Mouse (Mus musculus) MEL (cell line): ENCODE data around the gene 1600002K03Rik. TPM values are rescaled to one million over a fixed set of nuclear protein-coding genes. Genes with fewer than 3 reads are reported as not detected.

Source experiments
- DNase-seq: peaks from one replicate; pipeline ENCODE4 v3.0.0; 2011; ENCODE audit warnings: low read depth, low spot score
- H3K27ac ChIP-seq: 2 replicates; pipeline ENCODE4 v1.5.1; 2012; ENCODE audit warnings: low read depth, mild to moderate bottlenecking, control low read depth, low read length, moderate library complexity; ENCODE audit not compliant: control insufficient read depth
- H3K27me3 ChIP-seq, 2 experiments: fragments of 150-350 bp in 1 of 2; sonication (generic) in 1 of 2; 2 replicates each; pipeline ENCODE4 v1.6.1; 2012; ENCODE audit warnings: low read length in 2 of 2, mild to moderate bottlenecking in 2 of 2, improper control_type of control experiment in 1 of 2, moderate library complexity in 1 of 2; ENCODE audit not compliant: insufficient read depth in 2 of 2, control insufficient read depth in 1 of 2
- H3K36me3 ChIP-seq, 2 experiments: 2 replicates each; pipeline ENCODE4 v1.6.1; 2012 to 2014; ENCODE audit warnings: low read length in 2 of 2, improper control_type of control experiment in 1 of 2, inconsistent platforms in 1 of 2, mild to moderate bottlenecking in 1 of 2; ENCODE audit not compliant: insufficient read depth in 2 of 2, control insufficient read depth in 1 of 2
- H3K4me1 ChIP-seq, 2 experiments: fragments of 150-350 bp in 1 of 2; sonication (generic) in 1 of 2; 2 replicates each; pipeline ENCODE4 v1.6.1; 2012; ENCODE audit warnings: low read length in 2 of 2, improper control_type of control experiment in 1 of 2, mild to moderate bottlenecking in 1 of 2; ENCODE audit not compliant: insufficient read depth in 2 of 2, control insufficient read depth in 1 of 2
- H3K4me3 ChIP-seq, 2 experiments: fragments of 150-350 bp in 1 of 2; sonication (generic) in 1 of 2; 2 replicates each; pipeline ENCODE4 v1.5.1; 2012; ENCODE audit warnings: low read depth in 2 of 2, low read length in 2 of 2, mild to moderate bottlenecking in 2 of 2, moderate library complexity in 2 of 2, control low read depth in 1 of 2, improper control_type of control experiment in 1 of 2; ENCODE audit not compliant: control insufficient read depth in 1 of 2, insufficient read depth in 1 of 2
- H3K79me2 ChIP-seq: 2 replicates; pipeline ENCODE4 v1.6.1; 2012; ENCODE audit warnings: mild to moderate bottlenecking, low read length, moderate library complexity; ENCODE audit not compliant: control insufficient read depth, poor library complexity, insufficient read depth
- H3K9ac ChIP-seq: 2 replicates; pipeline ENCODE4 v1.6.1; 2012; ENCODE audit warnings: low read depth, mild to moderate bottlenecking, control low read depth, low read length, moderate library complexity; ENCODE audit not compliant: control insufficient read depth, poor library complexity, severe bottlenecking
- H3K9me3 ChIP-seq: fragments of 150-350 bp; sonication (generic); replicated peaks from 2 replicates; pipeline ENCODE4 v1.6.1; 2012; ENCODE audit warnings: mild to moderate bottlenecking, low read length, improper control_type of control experiment, moderate library complexity; ENCODE audit not compliant: insufficient read depth
- BHLHE40 ChIP-seq: IDR thresholded peaks from 2 replicates; pipeline ENCODE4 v1.6.1; 2012; ENCODE audit warnings: low read depth, mild to moderate bottlenecking, inconsistent platforms, low read length, improper control_type of control experiment, borderline replicate concordance
- CHD1 ChIP-seq: IDR thresholded peaks from 2 replicates; pipeline ENCODE4 v1.6.1; 2012; ENCODE audit warnings: low read depth, mild to moderate bottlenecking, inconsistent platforms, low read length, improper control_type of control experiment
- CHD2 ChIP-seq: IDR thresholded peaks from 2 replicates; pipeline ENCODE4 v1.6.1; 2011; ENCODE audit warnings: low read length, improper control_type of control experiment
- CTCF ChIP-seq, 3 experiments: IDR thresholded peaks in 2 of 3; conservative IDR thresholded peaks in 1 of 3; 2 replicates each; pipeline ENCODE4 v1.5.1; 2011 to 2012; ENCODE audit warnings: low read length in 3 of 3, low read depth in 2 of 3, mild to moderate bottlenecking in 2 of 3, improper control_type of control experiment in 1 of 3, inconsistent platforms in 1 of 3, mixed read lengths in 1 of 3, moderate library complexity in 1 of 3; ENCODE audit not compliant: control insufficient read depth in 1 of 3, insufficient read depth in 1 of 3, poor library complexity in 1 of 3, severe bottlenecking in 1 of 3
- E2F4 ChIP-seq: IDR thresholded peaks from 2 replicates; pipeline ENCODE4 v1.6.1; 2011; ENCODE audit warnings: low read depth, low read length, improper control_type of control experiment, borderline replicate concordance
- ELF1 ChIP-seq: IDR thresholded peaks from 2 replicates; pipeline ENCODE4 v1.6.1; 2014; ENCODE audit warnings: low read depth, mild to moderate bottlenecking, inconsistent platforms, low read length, improper control_type of control experiment, moderate library complexity
- EP300 ChIP-seq, 2 experiments: IDR thresholded peaks; 2 replicates each; pipeline ENCODE4 v1.6.1; 2011; ENCODE audit warnings: improper control_type of control experiment in 2 of 2, low read length in 2 of 2, low read depth in 1 of 2, mild to moderate bottlenecking in 1 of 2
- ETS1 ChIP-seq: IDR thresholded peaks from 2 replicates; pipeline ENCODE4 v1.6.1; 2012; ENCODE audit warnings: low read depth, mild to moderate bottlenecking, inconsistent platforms, low read length, improper control_type of control experiment, moderate library complexity
- GABPA ChIP-seq: IDR thresholded peaks from 2 replicates; pipeline ENCODE4 v1.6.1; 2012; ENCODE audit warnings: low read depth, mild to moderate bottlenecking, inconsistent platforms, low read length, improper control_type of control experiment, moderate library complexity
- JUND ChIP-seq: IDR thresholded peaks from 2 replicates; pipeline ENCODE4 v1.6.1; 2011; ENCODE audit warnings: low read depth, mild to moderate bottlenecking, improper control_type of control experiment, low read length
- MAFK ChIP-seq: IDR thresholded peaks from 2 replicates; pipeline ENCODE4 v1.6.1; 2011; ENCODE audit warnings: low read depth, mild to moderate bottlenecking, low read length, improper control_type of control experiment, borderline replicate concordance
- MAX ChIP-seq: IDR thresholded peaks from 2 replicates; pipeline ENCODE4 v1.6.1; 2011; ENCODE audit warnings: low read length, improper control_type of control experiment
- MAZ ChIP-seq: IDR thresholded peaks from 2 replicates; pipeline ENCODE4 v1.6.1; 2012; ENCODE audit warnings: low read depth, mild to moderate bottlenecking, inconsistent platforms, low read length, improper control_type of control experiment
- MEF2A ChIP-seq: IDR thresholded peaks from 2 replicates; pipeline ENCODE4 v1.6.1; 2014; ENCODE audit warnings: low read depth, mild to moderate bottlenecking, inconsistent platforms, low read length, improper control_type of control experiment; ENCODE audit not compliant: poor library complexity, insufficient replicate concordance, severe bottlenecking; ENCODE audit errors: extremely low read depth
- MXI1 ChIP-seq: IDR thresholded peaks from 2 replicates; pipeline ENCODE4 v1.6.1; 2011; ENCODE audit warnings: mild to moderate bottlenecking, low read depth, low read length, improper control_type of control experiment
- MYB ChIP-seq: IDR thresholded peaks from 2 replicates; pipeline ENCODE4 v1.6.1; 2011; ENCODE audit warnings: mild to moderate bottlenecking, low read depth, low read length, improper control_type of control experiment
- NELFE ChIP-seq: IDR thresholded peaks from 2 replicates; pipeline ENCODE4 v1.6.1; 2011; ENCODE audit warnings: low read depth, low read length, improper control_type of control experiment
- NRF1 ChIP-seq: IDR thresholded peaks from 2 replicates; pipeline ENCODE4 v1.6.1; 2014; ENCODE audit warnings: low read depth, mild to moderate bottlenecking, inconsistent platforms, low read length, improper control_type of control experiment, moderate library complexity; ENCODE audit not compliant: poor library complexity, insufficient read depth, severe bottlenecking
- POLR2AphosphoS2 ChIP-seq: IDR thresholded peaks from 2 replicates; pipeline ENCODE4 v1.6.1; 2011; ENCODE audit warnings: low read length, improper control_type of control experiment
- RAD21 ChIP-seq: IDR thresholded peaks from 2 replicates; pipeline ENCODE4 v1.6.1; 2011; ENCODE audit warnings: mild to moderate bottlenecking, low read depth, low read length, improper control_type of control experiment
- TAL1 ChIP-seq: IDR thresholded peaks from 2 replicates; pipeline ENCODE4 v1.6.1; 2012; ENCODE audit warnings: mild to moderate bottlenecking, inconsistent platforms, low read length, moderate library complexity, mixed read lengths
- TBP ChIP-seq: IDR thresholded peaks from 2 replicates; pipeline ENCODE4 v1.8.0; 2011; ENCODE audit warnings: low read depth, low read length, improper control_type of control experiment
- TCF12 ChIP-seq: IDR thresholded peaks from 2 replicates; pipeline ENCODE4 v1.6.1; 2014; ENCODE audit warnings: low read depth, mild to moderate bottlenecking, inconsistent platforms, low read length, improper control_type of control experiment, moderate library complexity
- UBTF ChIP-seq: IDR thresholded peaks from 2 replicates; pipeline ENCODE4 v1.6.1; 2012; ENCODE audit warnings: low read depth, mild to moderate bottlenecking, inconsistent platforms, low read length, improper control_type of control experiment, moderate library complexity, borderline replicate concordance; ENCODE audit not compliant: insufficient read depth
- USF1 ChIP-seq: IDR thresholded peaks from 2 replicates; pipeline ENCODE4 v1.6.1; 2014; ENCODE audit warnings: low read depth, mild to moderate bottlenecking, inconsistent platforms, low read length, improper control_type of control experiment, moderate library complexity
- USF2 ChIP-seq, 2 experiments: IDR thresholded peaks; 2 replicates each; pipeline ENCODE4 v1.6.1; 2011 to 2012; ENCODE audit warnings: improper control_type of control experiment in 2 of 2, low read length in 2 of 2, borderline replicate concordance in 1 of 2, inconsistent platforms in 1 of 2, low read depth in 1 of 2, mild to moderate bottlenecking in 1 of 2; ENCODE audit not compliant: insufficient read depth in 1 of 2
- ZC3H11A ChIP-seq: IDR thresholded peaks from 2 replicates; pipeline ENCODE4 v1.6.1; 2012; ENCODE audit warnings: low read depth, mild to moderate bottlenecking, inconsistent platforms, low read length, improper control_type of control experiment
- ZKSCAN1 ChIP-seq: IDR thresholded peaks from 2 replicates; pipeline ENCODE4 v1.6.1; 2012; ENCODE audit warnings: low read depth, mild to moderate bottlenecking, inconsistent platforms, low read length, improper control_type of control experiment, moderate library complexity
- ZNF384 ChIP-seq: IDR thresholded peaks from 2 replicates; pipeline ENCODE4 v1.6.1; 2012; ENCODE audit warnings: low read depth, mild to moderate bottlenecking, inconsistent platforms, low read length, improper control_type of control experiment
- polyA plus RNA-seq, 2 experiments: library from polyadenylated mRNA; stranded (reverse) in 1 of 2; unstranded in 1 of 2; fragments of >175 nt in 1 of 2; fragments of >200 nt in 1 of 2; gene quantifications; 2 replicates each; pipeline versions ENCODE4 v1.2.1 to v1.2.4; 2012; ENCODE audit warnings: low replicate concordance in 2 of 2, low read depth in 1 of 2; ENCODE audit not compliant: insufficient read length in 2 of 2, insufficient read depth in 1 of 2, missing spikeins in 1 of 2
- total RNA-seq: library from RNA; depleted of rRNA; stranded (reverse); fragments of 300-350 nt; gene quantifications from 2 replicates; pipeline ENCODE4 v1.2.3, GENCODE M21; 2012

1600002K03Rik gene
- total and polyA plus RNA-seq, 3 experiments, result 11.4 to 16.9 TPM; not detected in 1

GRCm38 (mm10) chr10:80140666-80141035 is 32.1 kb upstream of the 1600002K03Rik start, which contains the start of gene Cbarp:
Gene Cbarp (minus strand): TSS chr10:80140835.
- no peaks in the 10 kb centered on the region for H3K9me3 ChIP-seq
- H3K9ac ChIP-seq, result peak within 1 kb of the TSS; percentile 89
- TF ChIP-seq ELF1, result no peak
- 0 out of 2 replicates have a peak, but pooled peaks have one; percentile 32 for TF ChIP-seq ETS1
- no peak for TF ChIP-seq GABPA
- no peak; a peak in 1 of 4 replicates for TF ChIP-seq EP300 (IDR thresholded peaks at IDR 0.05; ENCODE audit: low read depth in 1 of 2, low read length in 2 of 2)
- DNase-seq, result peak; percentile 76
- peaks cover 0 to 30% of the 10 kb centered on the region in 2 experiments; a peak in 3 of 4 replicates for H3K4me1 ChIP-seq
- peaks cover 0 to 10% of the 10 kb centered on the region in 2 experiments; a peak in 2 of 4 replicates for H3K36me3 ChIP-seq
- peak within 1 kb of the TSS; percentile 96 for H3K27ac ChIP-seq
- H3K79me2 ChIP-seq, result peaks cover 29% of the 10 kb centered on the region
- H3K4me3 ChIP-seq, result peak within 1 kb of the TSS; percentile 77 to 80
- H3K27me3 ChIP-seq, result no peaks in the 10 kb centered on the region

DNA sequence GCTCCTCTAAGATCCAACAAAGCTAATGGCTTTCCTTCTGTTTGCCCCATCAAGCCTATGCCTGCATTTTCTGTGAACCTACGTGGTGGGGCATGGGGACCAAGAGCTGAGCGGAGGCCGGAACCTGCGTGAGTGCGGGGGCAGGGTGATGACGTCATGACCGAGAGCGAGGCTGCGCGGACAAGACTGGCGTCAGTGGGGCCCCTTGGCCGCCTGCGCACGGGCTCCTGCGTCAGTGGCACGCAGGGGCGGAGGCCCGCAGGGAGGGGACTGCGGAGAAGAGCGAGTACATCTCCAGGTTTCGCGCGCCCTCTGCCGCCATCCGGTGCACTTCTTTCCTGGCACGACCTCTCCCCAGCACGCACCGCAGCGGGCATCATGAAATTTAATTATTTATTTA is 31.5 kb upstream of the 1600002K03Rik start:
- H3K36me3 ChIP-seq, result peaks cover 0 to 16% of the 10 kb centered on the region in 2 experiments; a peak in 2 of 4 replicates
- H3K27ac ChIP-seq, result peak overlapping the region; percentile 96
- peaks cover 0 to 34% of the 10 kb centered on the region in 2 experiments; a peak in 3 of 4 replicates for H3K4me1 ChIP-seq
- no peaks in the 10 kb centered on the region for H3K9me3 ChIP-seq
- H3K4me3 ChIP-seq, result peak overlapping the region; percentile 74 to 80
- no peaks in the 10 kb centered on the region for H3K27me3 ChIP-seq
- peak; percentile 99 for DNase-seq
- peaks cover 29% of the 10 kb centered on the region for H3K79me2 ChIP-seq
- peak overlapping the region; percentile 89 for H3K9ac ChIP-seq
- TF ChIP-seq ZC3H11A (peak; percentile 68), EP300 (IDR thresholded peaks at IDR 0.05; ENCODE audit: low read depth in 1 of 2, low read length in 2 of 2) (peak in 1 of 2 experiments; percentile 37; a peak in 1 of 4 replicates), GABPA (peak; percentile 80; the same call in 1 of the 2 replicates), MAFK (no peak), TAL1 (no peak), TBP (peak; percentile 63; the same call in 1 of the 2 replicates), JUND (peak; percentile 30; the same call in 1 of the 2 replicates), MXI1 (peak; percentile 87), USF1 (0 out of 2 replicates have a peak, but pooled peaks have one; percentile 24), CHD1 (0 out of 2 replicates have a peak, but pooled peaks have one; percentile 64), MAX (peak; percentile 78), ETS1 (peak; percentile 88), BHLHE40 (peak; percentile 77), RAD21 (peak; percentile 77), NRF1 (peak; percentile 92), POLR2AphosphoS2 (peak; percentile 97), MEF2A (no peak), CTCF (IDR thresholded peaks at IDR 0.05 in 2 of 3, conservative IDR thresholded peaks at IDR 0.05 in 1 of 3; ENCODE audit: control insufficient read depth in 1 of 3, insufficient read depth in 1 of 3, low read depth in 2 of 3, low read length in 3 of 3, poor library complexity in 1 of 3, severe bottlenecking in 1 of 3) (peak in 2 of 3 experiments; percentile 78 to 81; a peak in 5 of 6 replicates), CHD2 (no peak; the same call in 1 of the 2 replicates), UBTF (no peak), NELFE (peak; percentile 89), ZKSCAN1 (no peak), TCF12 (peak; percentile 61), MAZ (peak; percentile 98), USF2 (IDR thresholded peaks at IDR 0.05; ENCODE audit: borderline replicate concordance in 1 of 2, insufficient read depth in 1 of 2, low read depth in 1 of 2, low read length in 2 of 2) (no peak), MYB (no peak), ZNF384 (no peak), E2F4 (peak; percentile 74; the same call in 1 of the 2 replicates), ELF1 (peak; percentile 84)
